Mouse (Mus musculus): ENCODE measurements at regions not wholly inside any gene's neighbourhood (a gene's known extent, or its start where the extent isn't known, plus 50 kb on each side); places are given as distances from the start of the nearest gene placed in this dataset.
A peak's percentile ranks its signal among the peaks of the same experiment; 100 is the strongest.

DNA sequence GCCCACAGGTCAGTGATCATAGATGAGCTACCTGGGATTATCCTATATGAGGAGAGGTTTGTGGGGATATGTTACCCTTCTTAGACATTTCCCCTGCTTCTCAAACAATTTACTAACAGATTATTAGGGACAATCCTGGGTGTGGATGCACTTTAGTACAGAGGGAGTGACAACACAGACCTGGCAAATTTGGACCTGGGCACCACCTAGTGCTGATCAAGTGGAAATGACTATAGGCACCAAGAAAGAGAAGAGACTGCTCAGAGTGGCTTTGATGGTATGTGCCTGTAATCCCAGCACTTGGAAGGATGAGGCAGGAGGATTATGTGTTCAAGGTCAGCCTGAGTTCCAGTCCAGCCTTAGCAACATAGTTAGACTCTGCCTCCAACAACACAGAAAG, 51.1 kb upstream of the Gm815 start:
- DNase-seq = peak; percentile 33
- TF ChIP-seq POLR2A (IDR thresholded peaks at IDR 0.05; ENCODE audit: low read depth, low read length) (no peak), CTCF (conservative IDR thresholded peaks at IDR 0.05; ENCODE audit: insufficient read depth, insufficient read length, low read depth, low read length) (peak; percentile 60)
- H3K4me1 ChIP-seq (ENCODE audit: control insufficient read depth, insufficient read depth, low read length) = no peaks in the 10 kb centered on the region
- no peaks in the 10 kb centered on the region for H3K36me3 ChIP-seq (ENCODE audit: control insufficient read depth, insufficient read depth, low read length)
- no peak overlapping the region for H3K27ac ChIP-seq (ENCODE audit: insufficient read depth, low read depth, low read length)
- H3K4me3 ChIP-seq (ENCODE audit: insufficient read depth, low read depth, low read length) = no peak overlapping the region
- H3K27me3 ChIP-seq (replicated peaks; ENCODE audit: control insufficient read depth, insufficient read depth, low read length) = no peaks in the 10 kb centered on the region

Measured in kidney, adult 2 months (tissue).